Mouse (Mus musculus): ENCODE measurements at regions not wholly inside any gene's neighbourhood (a gene's known extent, or its start where the extent isn't known, plus 50 kb on each side); places are given as distances from the start of the nearest gene placed in this dataset.

- WGBS: 85% methylated on average over 11 of the region's 11 CpGs
- Histone ChIP-seq H3K4me1 (ENCODE audit: control insufficient read depth, insufficient read depth, low read length) (no peaks in the 10 kb centered on the region), H3K4me3 (replicated peaks; ENCODE audit: extremely low read depth, low read depth, low read length) (no peak overlapping the region)
- no peak for DNase-seq
- TF ChIP-seq CTCF (IDR thresholded peaks at IDR 0.05; ENCODE audit: insufficient read depth, low read length) (no peak), POLR2A (IDR thresholded peaks at IDR 0.05; ENCODE audit: borderline replicate concordance, extremely low read depth, low read depth, low read length) (no peak)
Observed at GRCm38 (mm10) chr4:47534959-47535358, 60.5 kb downstream of the Sec61b start.

GRCm38 (mm10) chr4:47567694-47568093 is 93.2 kb downstream of the Sec61b start:
- Histone ChIP-seq H3K4me3 (replicated peaks; ENCODE audit: extremely low read depth, low read depth, low read length) (no peak overlapping the region), H3K4me1 (ENCODE audit: control insufficient read depth, insufficient read depth, low read length) (no peaks in the 10 kb centered on the region)
- 56% methylated on average over 3 of the region's 3 CpGs for WGBS
- TF ChIP-seq CTCF (IDR thresholded peaks at IDR 0.05; ENCODE audit: insufficient read depth, low read length) (no peak), POLR2A (IDR thresholded peaks at IDR 0.05; ENCODE audit: borderline replicate concordance, extremely low read depth, low read depth, low read length) (no peak)
- no peak for DNase-seq

- TF ChIP-seq CTCF (IDR thresholded peaks at IDR 0.05; ENCODE audit: insufficient read depth, low read length) (no peak), POLR2A (IDR thresholded peaks at IDR 0.05; ENCODE audit: borderline replicate concordance, extremely low read depth, low read depth, low read length) (no peak)
- DNase-seq: no peak
- Histone ChIP-seq H3K4me3 (replicated peaks; ENCODE audit: extremely low read depth, low read depth, low read length) (no peak overlapping the region), H3K4me1 (ENCODE audit: control insufficient read depth, insufficient read depth, low read length) (no peaks in the 10 kb centered on the region)
- 84% methylated on average over 5 of the region's 5 CpGs for WGBS
Observed at GRCm38 (mm10) chr4:47570846-47571245, 96.4 kb downstream of the Sec61b start.

- DNase-seq: no peak
- WGBS: 66% methylated on average over 4 of the region's 4 CpGs
- H3K4me3 ChIP-seq (replicated peaks; ENCODE audit: extremely low read depth, low read depth, low read length): no peak overlapping the region
- no peaks in the 10 kb centered on the region for H3K4me1 ChIP-seq (ENCODE audit: control insufficient read depth, insufficient read depth, low read length)
- no peak for TF ChIP-seq CTCF (IDR thresholded peaks at IDR 0.05; ENCODE audit: insufficient read depth, low read length)
- no peak for TF ChIP-seq POLR2A (IDR thresholded peaks at IDR 0.05; ENCODE audit: borderline replicate concordance, extremely low read depth, low read depth, low read length)
Observed at GRCm38 (mm10) chr4:47576011-47576410, 101.6 kb downstream of the Sec61b start.

GRCm38 (mm10) chr4:47577490-47577889 is 103.0 kb downstream of the Sec61b start:
- H3K4me1 ChIP-seq (ENCODE audit: control insufficient read depth, insufficient read depth, low read length): no peaks in the 10 kb centered on the region
- TF ChIP-seq POLR2A (IDR thresholded peaks at IDR 0.05; ENCODE audit: borderline replicate concordance, extremely low read depth, low read depth, low read length) (no peak), CTCF (IDR thresholded peaks at IDR 0.05; ENCODE audit: insufficient read depth, low read length) (0 out of 2 replicates have a peak, but pooled peaks have one; percentile 18)
- H3K4me3 ChIP-seq (replicated peaks; ENCODE audit: extremely low read depth, low read depth, low read length): no peak overlapping the region
- DNase-seq: no peak
- WGBS: 85% methylated on average over 3 of the region's 3 CpGs

GRCm38 (mm10) chr4:47578637-47579036 is 104.2 kb downstream of the Sec61b start:
- WGBS: 81% methylated on average over 10 of the region's 10 CpGs
- H3K4me1 ChIP-seq (ENCODE audit: control insufficient read depth, insufficient read depth, low read length): no peaks in the 10 kb centered on the region
- TF ChIP-seq CTCF (IDR thresholded peaks at IDR 0.05; ENCODE audit: insufficient read depth, low read length) (no peak), POLR2A (IDR thresholded peaks at IDR 0.05; ENCODE audit: borderline replicate concordance, extremely low read depth, low read depth, low read length) (no peak)
- H3K4me3 ChIP-seq (replicated peaks; ENCODE audit: extremely low read depth, low read depth, low read length): no peak overlapping the region
- no peak for DNase-seq

- TF ChIP-seq POLR2A (IDR thresholded peaks at IDR 0.05; ENCODE audit: borderline replicate concordance, extremely low read depth, low read depth, low read length) (no peak), CTCF (IDR thresholded peaks at IDR 0.05; ENCODE audit: insufficient read depth, low read length) (no peak)
- H3K4me3 ChIP-seq (replicated peaks; ENCODE audit: extremely low read depth, low read depth, low read length): no peak overlapping the region
- DNase-seq: no peak
- no peaks in the 10 kb centered on the region for H3K4me1 ChIP-seq (ENCODE audit: control insufficient read depth, insufficient read depth, low read length)
- 88% methylated on average over 5 of the region's 5 CpGs for WGBS
Observed at GRCm38 (mm10) chr4:47580556-47580955, 106.1 kb downstream of the Sec61b start.

- 26% methylated on average over 5 of the region's 5 CpGs for WGBS
- Histone ChIP-seq H3K4me1 (ENCODE audit: control insufficient read depth, insufficient read depth, low read length) (no peaks in the 10 kb centered on the region), H3K4me3 (replicated peaks; ENCODE audit: extremely low read depth, low read depth, low read length) (no peak overlapping the region)
- no peak for DNase-seq
- TF ChIP-seq POLR2A (IDR thresholded peaks at IDR 0.05; ENCODE audit: borderline replicate concordance, extremely low read depth, low read depth, low read length): no peak
- TF ChIP-seq CTCF (IDR thresholded peaks at IDR 0.05; ENCODE audit: insufficient read depth, low read length): no peak
Observed at GRCm38 (mm10) chr4:47587256-47587655, 112.8 kb downstream of the Sec61b start.

GRCm38 (mm10) chr4:47592271-47592986 is 118.0 kb downstream of the Sec61b start:
- Histone ChIP-seq H3K4me1 (ENCODE audit: control insufficient read depth, insufficient read depth, low read length) (no peaks in the 10 kb centered on the region), H3K4me3 (replicated peaks; ENCODE audit: extremely low read depth, low read depth, low read length) (no peak overlapping the region)
- DNase-seq: no peak
- no peak for TF ChIP-seq CTCF (IDR thresholded peaks at IDR 0.05; ENCODE audit: insufficient read depth, low read length)
- TF ChIP-seq POLR2A (IDR thresholded peaks at IDR 0.05; ENCODE audit: borderline replicate concordance, extremely low read depth, low read depth, low read length): no peak
- 79% methylated on average over 11 of the region's 11 CpGs for WGBS

GRCm38 (mm10) chr4:47593155-47593554 is 118.7 kb downstream of the Sec61b start:
- no peak for DNase-seq
- H3K4me1 ChIP-seq (ENCODE audit: control insufficient read depth, insufficient read depth, low read length): no peaks in the 10 kb centered on the region
- H3K4me3 ChIP-seq (replicated peaks; ENCODE audit: extremely low read depth, low read depth, low read length): no peak overlapping the region
- WGBS: 70% methylated on average over 7 of the region's 7 CpGs
- TF ChIP-seq CTCF (IDR thresholded peaks at IDR 0.05; ENCODE audit: insufficient read depth, low read length): no peak
- no peak for TF ChIP-seq POLR2A (IDR thresholded peaks at IDR 0.05; ENCODE audit: borderline replicate concordance, extremely low read depth, low read depth, low read length)
